Mouse (Mus musculus): ENCODE measurements around the gene Edf1. TPM values are rescaled to one million over a fixed set of nuclear protein-coding genes. Genes with fewer than 3 reads are reported as not detected.

Edf1 gene
- total RNA-seq, 2 experiments from 2014 or later, result 181 to 191 TPM

DNA sequence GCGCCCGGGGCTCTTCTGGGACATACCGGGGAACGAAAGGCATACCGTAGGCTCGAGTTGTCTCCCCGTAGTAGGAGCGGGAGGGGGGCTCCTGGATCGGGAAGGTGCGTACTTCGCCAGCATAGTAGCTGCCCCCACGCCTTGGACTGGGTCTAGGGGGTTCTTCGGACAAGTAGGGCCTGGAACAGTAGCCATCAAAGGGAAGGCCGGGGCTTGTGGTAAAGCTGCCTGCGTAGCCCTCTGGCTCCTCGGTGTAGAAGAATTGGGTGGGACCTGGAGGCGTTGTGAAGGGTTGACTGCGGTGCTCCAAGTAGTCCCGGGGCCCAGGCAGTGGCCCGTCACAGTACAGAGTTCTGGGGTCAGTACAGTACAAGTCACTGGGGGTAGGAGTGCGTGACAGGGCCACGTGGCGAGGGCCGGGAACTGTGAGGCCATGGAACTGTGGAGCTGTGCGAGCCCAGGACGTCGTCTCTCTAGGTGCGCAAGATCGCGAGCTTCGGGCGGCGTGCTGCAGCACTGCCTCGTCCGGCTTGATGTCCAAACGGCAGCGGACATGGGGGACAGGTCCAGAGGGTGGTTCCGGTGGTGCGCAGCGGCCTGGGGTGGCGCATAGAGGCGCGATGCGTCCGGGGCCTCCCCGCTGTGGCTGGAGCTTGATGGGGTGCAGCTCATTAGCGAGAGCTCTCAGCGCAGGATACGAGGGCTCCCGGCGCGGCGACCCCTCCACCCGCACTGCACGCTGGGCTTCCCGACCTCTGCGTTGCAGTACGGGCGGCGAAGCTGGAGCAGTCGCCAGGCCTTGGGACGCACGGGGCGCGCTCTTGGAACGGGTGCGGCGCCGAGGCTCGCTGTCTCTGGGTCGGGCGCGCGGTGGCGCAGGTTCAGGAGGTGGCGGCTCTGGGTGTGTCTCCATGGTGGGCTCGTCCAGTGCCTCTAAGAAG lies 21.4 kb downstream of the Edf1 start:
- DNase-seq (ENCODE audit: extremely low spot score in 1 of 2, low spot score in 2 of 2), result peak in 1 of 2 experiments; percentile 63
- intact Hi-C loops (cut with DNase I), result no loop called here

DNA sequence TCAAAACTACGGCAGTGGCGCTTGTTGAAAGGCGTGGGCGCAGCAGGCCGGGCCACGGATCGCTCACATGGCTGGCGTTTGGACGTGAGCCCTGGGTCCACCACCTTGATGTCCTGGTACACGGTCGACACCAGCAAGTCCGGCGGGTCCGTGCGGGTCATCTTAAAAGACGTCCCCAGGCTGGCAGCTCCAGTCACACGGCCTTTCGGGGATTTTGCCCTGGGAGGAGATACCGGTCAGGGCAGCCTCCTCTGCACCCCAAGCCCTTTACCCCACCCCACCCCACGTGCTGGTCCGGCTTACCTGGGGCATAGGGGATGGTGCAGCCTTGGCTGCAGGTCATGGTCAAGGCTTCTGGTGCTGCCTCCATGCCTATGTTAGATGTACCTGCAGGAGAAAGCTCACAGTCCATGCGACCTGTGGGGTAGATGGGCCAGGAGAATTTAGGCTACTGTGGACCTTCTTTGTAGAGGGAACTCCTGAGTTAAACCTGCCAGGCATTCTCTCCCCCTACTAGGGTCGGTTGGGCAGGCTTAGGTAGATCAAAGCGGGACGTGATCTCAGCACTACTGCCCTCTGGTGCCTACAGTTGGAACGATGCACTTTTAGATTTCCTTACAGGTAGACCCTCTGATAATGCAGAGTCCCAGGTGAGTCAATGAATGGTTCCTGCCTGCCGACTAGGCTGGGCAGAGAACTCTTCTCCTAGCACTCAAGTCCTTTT lies 22.3 kb downstream of the Edf1 start:
- peak in 1 of 2 experiments; percentile 47 for DNase-seq (ENCODE audit: extremely low spot score in 1 of 2, low spot score in 2 of 2)
- intact Hi-C loops (cut with DNase I), result no loop called here

DNA sequence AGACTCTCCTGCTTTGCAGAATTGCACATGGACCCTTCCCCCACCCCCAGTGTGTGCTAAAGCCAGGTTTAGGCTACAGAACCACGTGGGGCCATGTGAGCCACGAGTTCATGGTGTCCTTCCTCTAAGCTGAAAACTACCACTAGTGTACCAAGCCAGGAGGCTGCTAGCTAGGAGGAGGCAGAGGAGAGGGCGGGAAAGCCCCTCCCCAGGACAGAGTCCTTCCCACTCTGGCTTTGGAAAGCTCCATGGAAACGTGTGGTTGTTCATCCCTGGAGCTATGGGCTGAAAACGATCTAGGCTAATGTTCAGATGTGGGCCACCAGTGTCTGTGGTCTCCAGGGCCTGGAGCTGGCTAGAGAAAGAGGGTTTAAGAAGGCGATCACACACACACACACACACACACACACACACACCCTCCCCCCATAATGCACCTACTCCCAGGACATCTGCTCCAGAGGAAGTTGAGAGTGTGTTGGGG lies 23.0 kb downstream of the Edf1 start:
- DNase-seq (ENCODE audit: extremely low spot score in 1 of 2, low spot score in 2 of 2), result peak in 1 of 2 experiments; percentile 65
- intact Hi-C loops (cut with DNase I), result no loop called here

DNA sequence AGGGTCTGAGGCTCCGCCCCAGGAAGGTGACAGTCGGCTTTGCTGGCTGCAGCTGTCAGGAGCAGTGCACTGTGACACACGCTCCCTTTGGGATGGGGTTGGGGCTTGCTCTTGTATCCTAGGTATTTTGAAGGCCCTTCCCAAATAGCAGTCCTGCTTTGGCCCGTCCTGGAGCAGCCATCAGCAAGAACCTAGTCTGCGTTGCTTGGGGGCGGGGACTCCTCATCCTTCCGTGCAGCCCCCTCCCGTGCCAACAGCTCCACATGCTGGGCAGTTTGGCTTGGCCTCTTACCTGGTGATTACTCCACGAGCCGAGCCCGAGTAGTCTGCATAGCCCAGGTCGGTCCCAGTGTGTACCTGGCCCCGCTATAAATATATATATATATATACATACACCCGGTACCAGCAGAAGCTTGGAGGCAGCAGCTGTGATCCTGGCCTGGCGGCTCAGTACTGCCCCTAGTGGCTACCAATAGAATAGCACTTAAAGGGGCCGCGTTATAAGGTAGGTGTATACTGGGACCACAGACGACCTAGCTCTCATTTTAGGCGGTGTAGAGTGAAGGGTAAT lies 23.7 kb downstream of the Edf1 start, which contains the start of gene Ajm1:
TSS of gene Ajm1 (minus strand) at position 464 of the 571 bp plus-strand sequence.
- intact Hi-C loops (cut with DNase I), result no loop called here
- peak; percentile 80 to 85 for DNase-seq (ENCODE audit: extremely low spot score in 1 of 2, low spot score in 2 of 2)

DNA sequence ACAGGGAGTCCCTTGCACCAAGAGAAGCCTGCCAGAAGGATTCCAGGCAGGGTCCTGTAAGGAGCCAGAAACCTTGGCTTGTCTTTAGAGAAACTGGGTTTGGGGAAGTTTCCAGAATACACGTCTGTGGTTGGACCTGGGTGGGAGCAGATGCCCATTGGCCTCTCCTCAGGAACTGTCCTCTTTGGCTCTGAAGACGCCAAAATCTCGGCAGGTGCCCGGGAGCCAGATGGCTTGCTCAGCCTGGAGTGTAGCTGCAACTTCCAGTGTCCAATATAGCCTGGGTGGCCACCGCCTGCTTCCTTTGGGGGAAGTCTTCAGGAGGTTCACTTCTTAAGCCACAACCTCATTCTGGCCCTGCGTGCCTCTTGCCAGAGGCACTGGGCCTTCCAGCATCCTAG lies 24.3 kb downstream of the Edf1 start:
- intact Hi-C loops (cut with DNase I), result no loop called here

DNA sequence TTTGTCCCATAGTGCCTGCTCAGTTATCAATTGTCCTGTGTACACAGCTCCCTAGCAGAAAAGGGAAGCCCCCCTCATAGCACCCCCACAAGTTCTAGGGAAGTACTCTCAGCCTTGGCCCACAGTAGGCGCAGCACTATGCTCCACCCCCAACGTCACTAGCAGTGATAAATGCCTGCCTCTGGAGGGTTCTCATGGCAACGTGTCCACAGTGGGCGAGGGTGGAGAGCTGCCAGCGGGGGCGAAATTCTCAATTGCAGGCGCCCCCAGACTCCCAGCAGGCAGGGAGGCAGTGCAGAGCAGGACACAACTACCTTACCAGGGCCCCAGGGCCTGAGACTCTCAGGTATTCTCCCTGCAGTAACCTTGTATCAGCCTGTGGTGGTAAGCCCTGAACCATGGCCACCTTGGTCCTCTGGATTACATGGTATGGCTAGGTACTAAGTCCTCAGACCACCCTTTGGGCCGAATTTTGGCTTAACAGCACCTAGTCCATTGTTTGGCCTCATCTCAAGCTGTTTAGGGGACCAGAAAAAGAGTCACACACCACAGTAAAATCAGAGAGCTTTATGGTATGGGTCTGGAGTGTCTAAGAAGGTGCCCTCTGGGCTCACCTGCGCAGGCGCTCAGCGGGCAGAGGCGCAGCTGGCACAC lies 24.9 kb downstream of the Edf1 start:
- peak; percentile 88 to 89 for DNase-seq (ENCODE audit: extremely low spot score in 1 of 2, low spot score in 2 of 2)
- intact Hi-C loops (cut with DNase I), result no loop called here

More for the DNA sequence above, 24.3 kb downstream of the Edf1 start:
- DNase-seq (ENCODE audit: extremely low spot score in 1 of 2, low spot score in 2 of 2), result peak in 1 of 2 experiments; percentile 57

DNA sequence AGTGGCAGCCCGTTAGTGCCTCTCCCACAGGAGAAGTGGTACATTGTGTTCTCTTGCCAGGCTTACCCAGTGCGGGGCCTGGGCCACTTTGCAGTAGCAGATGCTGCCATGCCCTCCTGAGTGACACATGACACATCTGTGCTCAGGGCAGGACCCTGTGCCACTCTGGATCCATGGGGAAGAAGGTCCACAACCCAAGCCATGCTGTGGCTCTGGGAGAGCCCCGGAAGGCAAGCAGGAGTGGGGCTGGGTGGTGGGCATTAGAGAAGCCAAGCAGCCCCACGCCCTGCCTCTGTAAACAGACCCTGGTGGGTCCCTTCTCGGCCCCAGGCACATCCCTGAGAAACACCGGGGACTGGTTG lies 25.5 kb downstream of the Edf1 start:
- intact Hi-C loops (cut with DNase I), result no loop called here
- peak in 1 of 2 experiments; percentile 33 for DNase-seq (ENCODE audit: extremely low spot score in 1 of 2, low spot score in 2 of 2)

DNA sequence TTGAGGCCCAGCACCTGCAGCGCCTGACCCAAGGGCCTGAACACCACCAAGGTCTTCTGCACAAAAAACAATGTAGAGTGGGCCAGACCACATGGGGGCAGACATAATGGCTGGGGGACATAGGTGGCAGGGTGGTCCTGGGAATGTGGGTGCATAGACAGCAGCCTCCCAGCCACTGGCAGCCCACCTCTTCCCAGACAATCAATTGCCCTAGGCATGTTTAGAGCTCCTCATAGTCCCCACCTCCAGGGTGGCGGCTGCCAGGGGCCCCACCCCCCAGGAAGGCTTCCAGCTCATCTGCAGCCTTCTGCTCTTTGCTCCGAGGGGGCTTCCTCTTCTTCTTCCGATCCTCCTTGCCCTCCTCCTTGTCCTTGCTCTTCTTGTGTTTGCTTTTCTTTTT lies 25.9 kb downstream of the Edf1 start:
- intact Hi-C loops (cut with DNase I), result no loop called here
- no peak for DNase-seq (ENCODE audit: extremely low spot score in 1 of 2, low spot score in 2 of 2)

DNA sequence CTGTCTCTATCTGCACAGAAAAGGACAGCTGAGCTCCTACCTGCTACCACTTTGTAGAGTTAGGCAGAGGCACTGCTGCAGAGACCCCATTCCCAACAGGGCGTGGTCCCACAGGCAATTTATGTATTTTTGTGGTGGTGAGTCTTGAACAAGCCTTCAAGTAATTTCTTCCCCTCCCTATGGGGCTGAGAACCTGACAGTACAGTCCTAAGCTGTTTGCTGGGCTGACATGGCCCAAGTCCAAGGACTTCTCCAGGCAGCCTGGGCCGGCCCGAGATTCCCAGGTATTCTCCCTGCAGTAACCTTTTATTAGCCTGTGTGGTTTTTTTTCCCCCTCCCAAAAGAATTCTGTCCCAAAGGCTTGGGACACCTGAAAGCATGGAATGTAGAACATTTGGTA lies 26.5 kb downstream of the Edf1 start:
- intact Hi-C loops (cut with DNase I), result no loop called here
- peak in 1 of 2 experiments; percentile 27 for DNase-seq (ENCODE audit: extremely low spot score in 1 of 2, low spot score in 2 of 2)

DNA sequence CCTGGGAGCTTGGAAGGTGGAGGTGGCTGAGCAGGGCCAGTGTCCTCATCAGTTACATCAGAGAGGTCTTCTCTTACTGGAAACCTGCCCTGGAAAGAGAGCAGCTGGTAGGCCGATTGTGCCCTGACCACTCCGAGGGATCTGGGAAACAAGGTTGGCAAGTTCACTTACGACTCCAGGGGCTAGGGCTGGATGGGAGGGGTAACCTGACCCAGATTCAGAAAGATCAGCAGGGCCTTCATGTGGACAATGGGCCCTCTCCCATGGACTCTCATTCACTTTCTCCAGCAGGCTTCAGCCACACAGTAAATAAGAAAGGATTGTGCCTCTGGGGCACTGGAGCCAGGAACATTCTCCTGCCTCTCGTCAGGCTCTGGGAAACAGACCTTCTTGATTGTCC lies 27.2 kb downstream of the Edf1 start:
- DNase-seq (ENCODE audit: extremely low spot score in 1 of 2, low spot score in 2 of 2), result peak in 1 of 2 experiments; percentile 17

DNA sequence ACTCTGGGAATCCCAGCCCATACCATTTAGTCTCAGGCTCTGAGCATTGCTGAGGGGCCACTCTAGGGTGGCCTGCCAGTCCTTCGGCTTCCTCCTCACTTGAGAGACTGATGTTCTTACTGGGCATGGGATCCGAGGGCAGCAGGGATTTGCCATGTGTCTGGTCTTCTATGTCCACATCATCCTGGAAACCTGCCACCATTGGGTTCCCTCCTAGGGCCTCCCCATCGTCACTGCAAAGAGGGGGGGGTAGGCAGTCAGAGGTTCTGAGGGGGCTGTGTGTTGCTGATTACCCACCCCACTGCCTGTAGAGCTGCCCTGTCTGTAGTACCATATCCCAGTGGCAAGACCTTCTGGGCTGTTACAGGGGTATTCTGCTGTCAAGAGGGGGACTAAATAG lies 28.0 kb downstream of the Edf1 start:
- peak in 1 of 2 experiments; percentile 37 for DNase-seq (ENCODE audit: extremely low spot score in 1 of 2, low spot score in 2 of 2)
- intact Hi-C loops (cut with DNase I), result no loop called here

More for the DNA sequence above, 27.2 kb downstream of the Edf1 start:
- intact Hi-C loops (cut with DNase I), result no loop called here

DNA sequence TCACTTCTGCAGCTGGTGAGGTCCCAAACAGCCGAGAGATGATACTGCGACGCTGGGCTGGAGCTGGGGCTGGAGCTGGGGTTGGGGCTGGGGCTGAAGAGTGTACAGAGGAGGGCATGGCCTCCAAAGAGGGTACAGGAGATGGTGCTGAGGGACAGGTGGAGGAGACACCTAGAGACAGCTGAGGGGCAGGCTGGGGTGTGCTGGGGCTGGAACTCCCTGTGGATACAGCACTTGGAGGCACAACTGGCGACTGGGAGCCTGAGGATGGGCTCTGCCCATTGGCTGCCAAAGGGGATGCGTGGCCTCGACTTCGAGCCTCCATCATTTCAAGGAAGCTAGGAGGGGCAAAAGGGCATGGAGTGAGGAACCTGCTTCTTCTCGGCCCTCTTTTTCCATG lies 29.6 kb downstream of the Edf1 start:
- DNase-seq (ENCODE audit: extremely low spot score in 1 of 2, low spot score in 2 of 2), result peak in 1 of 2 experiments; percentile 14
- intact Hi-C loops (cut with DNase I), result no loop called here

DNA sequence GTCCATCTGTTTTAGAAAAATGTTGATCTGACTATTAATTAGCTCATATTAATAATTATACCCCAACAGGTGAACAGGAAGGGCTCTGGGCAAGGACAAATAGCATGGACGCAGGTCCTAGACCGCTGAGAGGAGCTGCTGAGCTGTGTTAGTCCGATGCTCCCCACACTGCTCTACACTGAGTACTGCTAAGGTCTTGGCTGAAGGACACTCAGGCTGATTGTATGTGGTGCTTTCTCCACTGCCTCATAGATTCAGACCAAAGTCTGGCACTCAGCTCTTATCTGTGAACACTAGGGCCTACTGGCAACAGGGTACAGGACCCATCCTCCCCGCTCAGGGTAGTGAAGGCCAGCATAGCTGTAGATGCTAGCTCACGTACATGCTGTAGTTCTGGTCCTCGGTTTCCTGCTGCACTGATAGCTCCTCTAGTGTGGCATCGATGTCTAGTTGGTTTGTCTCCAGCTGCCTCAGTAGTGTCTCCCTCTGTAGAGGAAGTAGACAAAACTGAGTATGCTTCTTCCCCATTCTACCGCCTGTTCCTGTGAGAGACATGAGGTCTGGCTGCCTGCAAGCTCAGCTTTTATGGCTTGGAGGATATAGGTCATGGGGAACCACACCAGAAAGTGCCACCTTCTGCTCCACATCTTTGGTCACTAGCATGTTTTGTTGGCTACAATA lies 30.7 kb downstream of the Edf1 start:
- intact Hi-C loops (cut with DNase I), result no loop called here
- DNase-seq (ENCODE audit: extremely low spot score in 1 of 2, low spot score in 2 of 2), result peak in 1 of 2 experiments; percentile 19

DNA sequence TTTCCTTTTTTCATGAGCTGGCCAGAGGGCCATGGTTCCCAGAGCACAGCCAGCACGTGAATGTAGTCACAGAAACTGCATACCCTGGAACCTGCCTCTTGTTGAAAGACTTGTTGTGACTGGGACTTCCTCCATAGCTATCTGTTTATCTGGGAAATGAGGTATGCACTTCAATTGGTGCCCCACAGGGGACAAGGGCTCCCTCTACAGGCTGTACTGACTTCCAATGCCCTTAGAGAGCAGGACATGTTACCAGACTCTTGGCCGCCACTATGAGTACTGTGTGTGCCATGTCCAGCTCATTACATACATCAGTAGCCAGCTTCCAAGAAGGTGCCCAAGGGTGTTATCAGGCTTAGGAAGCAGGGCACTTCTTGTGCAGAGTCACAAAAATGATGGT lies 34.2 kb downstream of the Edf1 start:
- intact Hi-C loops (cut with DNase I), result no loop called here
- peak in 1 of 2 experiments; percentile 50 for DNase-seq (ENCODE audit: extremely low spot score in 1 of 2, low spot score in 2 of 2)

DNA sequence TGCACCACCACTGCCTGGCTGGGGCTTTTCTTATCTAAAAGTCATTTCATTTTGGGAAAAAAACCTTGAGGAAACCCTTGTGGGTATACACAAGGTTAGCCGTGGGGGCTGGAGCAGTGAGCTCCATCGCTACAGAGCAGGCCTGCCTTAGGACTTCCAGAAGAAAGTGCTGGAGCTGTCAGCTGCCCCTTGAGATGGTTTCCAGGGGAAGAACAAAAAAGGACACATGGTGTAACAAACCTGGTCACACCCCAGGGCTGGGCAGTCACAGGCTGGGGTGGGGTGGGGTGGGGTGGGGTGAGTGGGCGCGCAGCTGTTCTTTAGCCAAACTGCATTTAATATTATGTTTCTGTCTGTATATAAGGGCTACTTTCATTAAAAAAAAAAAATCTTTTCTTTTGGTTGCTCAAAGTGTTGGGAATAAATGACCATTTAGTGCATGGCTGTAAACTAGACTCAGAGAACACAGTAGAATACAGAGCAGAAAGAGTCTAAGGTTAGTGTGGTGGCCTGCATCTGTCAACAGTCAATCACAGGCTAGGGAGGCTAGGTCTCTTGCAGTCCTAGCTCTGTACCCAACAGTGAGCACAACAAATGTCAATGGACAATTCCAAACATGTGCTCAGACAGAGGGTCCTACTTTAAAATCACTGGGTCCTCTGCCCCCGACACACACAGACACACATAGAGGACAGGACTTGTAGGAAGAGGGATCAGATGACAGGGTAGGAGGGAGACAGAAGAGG lies 39.3 kb downstream of the Edf1 start:
- intact Hi-C loops (cut with DNase I), result no loop called here
- DNase-seq (ENCODE audit: extremely low spot score in 1 of 2, low spot score in 2 of 2), result no peak

DNA sequence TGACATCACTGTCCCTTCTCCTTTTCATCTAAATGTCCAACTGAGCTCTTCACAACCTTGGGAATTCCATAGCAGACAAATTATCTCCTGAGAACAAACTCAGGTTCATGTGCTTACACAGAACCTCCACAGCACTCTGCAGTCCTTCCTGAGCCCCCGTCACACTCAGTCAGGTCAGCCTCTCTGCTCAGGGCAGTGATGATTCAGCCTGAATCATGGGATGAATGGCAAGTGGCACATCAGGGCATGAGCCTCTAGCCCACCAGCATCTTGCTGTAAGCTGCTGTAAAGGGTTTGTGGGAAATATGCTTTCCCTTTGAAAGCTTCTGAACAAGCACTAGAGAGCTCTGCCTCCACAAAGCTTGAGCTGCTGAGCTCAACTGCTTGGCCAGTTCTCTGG lies 41.1 kb downstream of the Edf1 start:
- no peak for DNase-seq (ENCODE audit: extremely low spot score in 1 of 2, low spot score in 2 of 2)
- intact Hi-C loops (cut with DNase I), result no loop called here

DNA sequence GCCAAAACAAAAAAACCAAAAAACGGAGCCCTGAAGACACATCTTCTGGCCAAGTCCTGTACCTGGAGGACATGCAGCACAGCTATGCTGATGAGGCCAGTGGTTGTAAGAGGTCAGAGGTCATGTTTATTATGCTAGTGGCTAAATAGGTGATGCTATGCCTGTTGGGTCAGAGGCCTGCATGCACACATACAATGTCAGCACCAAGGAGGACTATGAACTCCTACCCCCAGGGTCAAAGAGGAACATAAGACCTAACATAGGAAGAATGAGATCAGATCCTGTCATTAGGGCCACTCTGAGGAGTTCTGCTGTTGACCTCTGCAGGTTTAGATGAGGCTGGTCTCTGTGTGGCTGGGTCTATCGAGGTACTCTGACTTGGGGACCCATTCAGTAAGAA lies 42.4 kb downstream of the Edf1 start:
- no peak for DNase-seq (ENCODE audit: extremely low spot score in 1 of 2, low spot score in 2 of 2)
- intact Hi-C loops (cut with DNase I), result no loop called here

DNA sequence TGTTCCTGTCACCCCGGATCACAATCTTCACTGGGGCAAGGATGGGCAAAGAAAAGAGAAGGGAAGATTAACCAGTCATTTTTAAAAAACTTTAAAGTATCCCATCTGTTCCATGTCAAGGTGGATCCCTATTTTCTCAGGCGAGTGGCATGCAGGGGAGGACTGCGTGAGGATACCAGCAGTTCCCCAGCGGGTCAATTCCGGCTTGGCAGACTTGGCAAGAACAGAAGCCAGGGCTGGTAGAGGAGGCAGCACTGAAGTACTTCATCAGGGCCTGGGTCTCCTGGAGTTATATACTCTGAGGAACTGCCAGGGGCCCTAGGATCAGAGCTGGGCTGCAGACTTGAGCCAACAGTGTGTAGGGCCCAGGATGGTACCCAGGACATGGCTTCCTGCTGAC lies 44.9 kb downstream of the Edf1 start:
- intact Hi-C loops (cut with DNase I), result no loop called here
- no peak for DNase-seq (ENCODE audit: extremely low spot score in 1 of 2, low spot score in 2 of 2)

All from left cerebral cortex, postnatal 10 days (tissue).